Mouse (Mus musculus) heart, adult 9 months (tissue): ENCODE measurements around the gene Tsen54.
"Not testable (repeated sequence)": the region's sequence is repeated elsewhere in the genome, so short reads cannot be mapped to it uniquely, and the experiment has no call there.

Source experiments
- DNase-seq, 2 experiments: peaks; one replicate each; pipeline ENCODE4 v3.0.0; 2022; ENCODE audit warnings: low spot score in 2 of 2

The Tsen54 gene

GRCm38 (mm10) chr11:115829036-115829435 lies 14.5 kb downstream of the Tsen54 start:
- no peak for DNase-seq

GRCm38 (mm10) chr11:115830550-115831325 lies 16.2 kb downstream of the Tsen54 start:
- DNase-seq: no peak

GRCm38 (mm10) chr11:115831518-115831917 lies 17.0 kb downstream of the Tsen54 start:
- no peak for DNase-seq

GRCm38 (mm10) chr11:115832064-115832463 lies 17.5 kb downstream of the Tsen54 start:
- DNase-seq: no peak

- peak in 1 of 2 experiments; percentile 41 for DNase-seq
Measured at GRCm38 (mm10) chr11:115832523-115832922, 18.0 kb downstream of the Tsen54 start.

- DNase-seq: no peak
Measured at GRCm38 (mm10) chr11:115833021-115833513, 18.5 kb downstream of the Tsen54 start.

DNA sequence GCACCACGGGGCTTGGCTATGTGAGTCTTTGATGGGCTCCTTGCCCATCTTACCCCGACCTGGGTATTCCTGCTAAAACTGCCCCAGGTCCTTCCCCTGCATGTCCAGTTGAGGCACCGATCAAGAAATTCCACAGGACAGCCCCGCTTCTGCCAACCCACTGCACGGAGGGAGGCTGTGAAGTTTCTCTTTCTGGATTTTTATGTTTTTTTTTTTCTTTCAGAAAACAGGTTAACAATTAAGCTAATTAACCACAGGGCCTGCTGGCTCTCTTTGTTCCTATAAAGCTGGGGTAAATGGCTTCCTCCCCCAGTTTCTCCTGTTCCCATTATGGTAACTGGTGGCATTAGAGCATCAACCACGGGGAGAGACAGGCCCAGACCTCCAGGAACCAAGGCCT lies 19.5 kb downstream of the Tsen54 start:
- no peak for DNase-seq

DNA sequence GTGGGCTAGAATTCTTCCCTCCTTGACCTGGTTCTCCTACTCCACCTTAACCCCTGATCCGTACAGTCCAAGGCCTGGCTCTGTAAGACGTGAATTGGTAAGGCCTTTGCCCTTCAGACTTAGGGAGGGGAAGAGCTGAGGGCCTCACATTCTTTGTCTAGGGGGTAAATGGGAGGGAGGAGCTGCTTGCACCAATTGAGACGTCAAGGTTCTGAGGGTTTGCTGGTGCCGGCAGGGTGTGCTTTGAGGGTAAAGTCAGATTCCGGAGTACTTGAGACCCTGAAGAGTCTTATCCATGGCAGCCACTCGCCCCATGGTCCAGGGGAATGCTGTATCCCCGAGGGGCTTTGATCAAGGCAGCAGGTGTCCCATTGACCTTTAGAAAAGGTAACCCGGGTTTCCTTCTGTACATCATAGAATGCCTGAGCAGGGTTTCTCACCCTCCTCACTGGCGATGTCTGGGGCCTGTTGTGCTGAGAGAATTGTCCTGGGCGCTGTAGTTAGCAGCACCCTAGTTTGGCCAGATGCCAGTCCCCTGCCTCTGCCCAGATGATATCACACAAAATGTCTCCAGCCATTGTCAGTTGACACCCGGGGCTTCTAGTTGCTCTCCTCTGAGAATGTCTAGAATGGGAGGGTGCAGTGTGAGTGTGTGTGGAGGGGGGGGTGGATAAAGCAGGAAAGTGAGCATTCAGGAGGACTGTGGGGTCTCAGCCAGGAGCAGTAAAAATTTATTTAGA lies 22.3 kb downstream of the Tsen54 start:
- no peak for DNase-seq

- no peak for DNase-seq
Measured at GRCm38 (mm10) chr11:115837606-115838345, 23.3 kb downstream of the Tsen54 start.

- peak in 1 of 2 experiments; percentile 37 for DNase-seq
Measured at GRCm38 (mm10) chr11:115838895-115839311, 24.4 kb downstream of the Tsen54 start.

GRCm38 (mm10) chr11:115839732-115840131 lies 25.2 kb downstream of the Tsen54 start:
- no peak for DNase-seq

DNA sequence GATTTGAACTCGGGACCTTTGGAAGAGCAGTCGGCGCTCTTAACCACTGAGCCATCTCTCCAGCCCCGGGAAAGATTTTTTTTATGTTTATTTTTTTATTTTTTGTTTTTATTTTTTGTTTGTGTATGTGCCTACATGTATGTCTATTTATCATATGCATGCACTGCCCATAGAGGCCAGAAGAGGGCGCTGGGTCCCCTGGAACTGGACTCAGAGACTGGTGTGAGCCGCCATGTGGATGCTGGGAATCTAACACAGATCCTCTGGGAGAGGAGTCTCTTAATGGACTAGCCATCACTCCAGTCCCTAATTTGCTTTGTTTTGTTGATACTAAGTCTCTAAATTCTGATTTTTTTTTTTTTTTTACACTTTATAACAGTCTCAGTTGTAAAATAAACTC lies 26.5 kb downstream of the Tsen54 start:
- DNase-seq: no peak

- DNase-seq: peak; percentile 74 to 76
Measured at GRCm38 (mm10) chr11:115841961-115842550, 27.5 kb downstream of the Tsen54 start.

DNA sequence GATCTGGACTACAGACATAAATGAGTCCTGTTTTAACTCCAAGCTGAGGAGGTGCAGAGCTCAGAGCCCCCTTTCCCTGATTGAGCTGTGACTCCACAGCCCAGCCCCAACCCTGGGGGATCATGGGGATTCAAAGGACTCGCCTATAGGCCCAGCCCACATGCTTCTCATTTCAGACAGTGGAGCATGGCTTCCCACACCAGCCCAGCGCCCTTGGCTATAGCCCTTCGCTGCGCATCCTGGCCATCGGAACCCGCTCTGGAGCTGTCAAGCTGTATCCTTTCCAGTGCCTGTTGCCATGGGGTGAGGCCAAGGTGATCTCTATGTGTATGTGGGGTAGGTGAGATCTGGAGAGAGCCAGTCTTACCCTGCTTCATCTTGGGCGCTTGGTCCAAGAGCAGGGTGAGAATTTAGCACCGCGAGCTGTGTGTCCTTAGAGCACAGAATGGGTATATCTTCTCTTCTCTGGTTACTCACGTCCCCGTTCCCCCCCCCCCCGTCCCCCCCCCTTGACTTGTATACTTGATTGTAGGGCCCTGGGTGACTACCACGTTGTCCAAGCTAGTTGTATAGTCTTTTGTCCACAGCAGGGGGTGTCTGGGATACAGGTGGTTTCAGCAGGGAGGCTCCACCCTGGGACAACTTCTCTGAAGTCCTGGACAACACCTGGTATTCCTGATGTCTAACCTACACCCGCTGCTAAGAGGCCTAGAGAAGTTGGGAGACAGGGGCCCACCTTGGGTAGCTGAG lies 28.8 kb downstream of the Tsen54 start:
- DNase-seq: no peak

DNA sequence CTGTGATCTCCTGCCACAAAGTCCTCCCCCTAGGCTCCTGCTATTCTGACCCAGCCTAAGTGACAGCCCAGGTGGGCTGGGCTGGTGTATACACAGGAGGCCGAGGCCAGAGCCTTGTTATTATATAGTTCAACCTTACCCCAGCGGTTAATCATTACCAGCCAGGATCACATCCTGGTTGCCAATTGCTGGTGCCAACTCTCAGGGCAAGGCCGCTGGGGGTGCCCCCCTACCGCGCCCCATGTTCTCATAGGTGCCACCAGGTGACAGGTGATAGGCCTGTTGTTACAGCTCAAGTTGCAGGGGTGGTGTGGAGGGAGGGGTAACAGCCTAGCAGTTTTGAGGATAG lies 29.3 kb downstream of the Tsen54 start:
- DNase-seq: no peak

DNA sequence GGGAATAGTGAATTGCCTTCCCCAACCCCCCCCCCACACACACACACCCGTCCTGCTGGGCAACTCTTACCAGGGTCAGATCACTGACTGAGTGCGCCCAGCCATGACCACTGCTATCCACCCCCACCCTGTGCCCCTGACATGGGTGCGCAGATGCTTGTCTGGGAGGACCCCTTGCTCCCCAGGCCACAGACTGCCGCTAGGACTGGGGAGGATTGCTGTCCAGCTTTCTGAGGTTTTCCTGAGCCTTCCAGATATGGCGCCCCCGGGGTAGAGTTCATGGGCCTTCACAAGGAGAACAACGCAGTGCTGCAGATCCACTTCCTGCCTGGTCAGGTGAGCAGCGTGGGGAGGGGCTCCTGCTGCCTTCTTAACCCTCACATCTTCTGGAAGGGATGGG lies 29.7 kb downstream of the Tsen54 start:
- DNase-seq: no peak

DNA sequence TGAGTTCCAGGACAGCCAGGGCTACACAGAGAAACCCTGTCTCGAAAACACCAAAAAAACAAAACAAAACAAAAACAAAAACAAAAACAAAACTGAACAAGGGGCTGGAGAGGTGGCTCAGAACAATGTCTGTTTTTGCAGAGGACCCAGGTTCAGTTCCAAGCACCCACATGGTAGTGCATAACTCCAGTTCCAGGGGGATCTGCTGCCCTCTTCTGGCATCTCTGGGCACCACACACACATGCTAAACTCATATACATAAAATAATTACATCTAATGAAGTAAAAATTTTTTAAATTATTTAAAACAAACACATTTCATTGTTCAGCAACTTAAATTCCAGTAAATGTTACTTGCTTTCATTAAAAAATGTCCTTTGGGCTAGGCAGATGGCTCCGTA lies 31.3 kb downstream of the Tsen54 start:
- no peak for DNase-seq

DNA sequence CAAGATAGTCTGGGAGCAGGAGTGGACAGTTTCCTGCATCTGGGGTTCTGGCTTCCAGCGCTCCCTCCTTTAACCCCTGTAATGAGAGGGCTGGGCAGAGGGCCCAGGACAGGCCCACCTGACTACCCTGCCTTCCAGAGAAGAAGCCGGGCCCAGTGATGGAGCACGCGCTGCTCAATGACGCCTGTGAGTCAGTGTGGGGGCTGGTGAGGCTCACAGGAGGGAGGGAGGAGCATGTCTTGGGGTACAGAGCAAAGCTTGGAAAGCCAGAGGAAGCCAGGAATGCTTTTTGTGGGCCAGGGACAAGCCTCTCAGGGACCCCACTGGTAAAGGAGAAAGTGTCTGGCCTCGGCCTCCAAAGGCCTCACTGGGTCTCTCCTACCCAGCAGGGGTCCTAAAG lies 40.1 kb downstream of the Tsen54 start:
- DNase-seq: no peak

- not testable (repeated sequence) for DNase-seq
Measured at GRCm38 (mm10) chr11:115857146-115857545, 42.6 kb downstream of the Tsen54 start.

GRCm38 (mm10) chr11:115857936-115858335 lies 43.4 kb downstream of the Tsen54 start:
- no peak for DNase-seq

DNA sequence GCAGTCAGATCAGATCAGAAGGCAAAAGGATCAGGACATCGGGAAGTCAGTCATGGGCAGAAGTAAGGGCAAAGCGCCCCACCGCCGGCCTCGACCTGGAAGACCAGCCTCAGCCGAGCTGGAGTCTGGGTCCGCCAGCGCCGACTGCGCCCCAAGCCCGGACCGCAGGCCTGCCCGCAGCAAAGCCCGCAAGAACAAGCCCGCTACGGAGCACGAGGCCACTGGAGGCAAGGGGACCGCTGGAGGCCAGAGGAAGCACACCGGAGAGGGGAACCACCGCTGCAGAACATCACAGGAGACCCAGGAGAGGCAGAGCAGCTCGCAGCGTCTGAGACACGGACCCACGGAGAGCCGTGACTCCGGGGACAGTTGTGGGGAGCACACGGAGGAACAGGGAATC lies 43.8 kb downstream of the Tsen54 start, which contains the start of gene Myo15b:
Gene Myo15b, plus strand, starts transcription at position 53 of the 400 bp plus-strand sequence.
- no peak for DNase-seq
